Mouse (Mus musculus) T-cell, adult 66 days (primary cell): Measurements from ENCODE around the gene Gm15262. TPM values are rescaled to one million over a fixed set of nuclear protein-coding genes. Genes with fewer than 3 reads are reported as not detected.

Source experiments
- total RNA-seq, 2 experiments: library from RNA; stranded (reverse); gene quantifications; 3 replicates in 1 of 2; 4 replicates in 1 of 2; pipeline ENCODE4 v1.2.4; 2023

The Gm15262 gene
- not detected for total RNA-seq

DNA sequence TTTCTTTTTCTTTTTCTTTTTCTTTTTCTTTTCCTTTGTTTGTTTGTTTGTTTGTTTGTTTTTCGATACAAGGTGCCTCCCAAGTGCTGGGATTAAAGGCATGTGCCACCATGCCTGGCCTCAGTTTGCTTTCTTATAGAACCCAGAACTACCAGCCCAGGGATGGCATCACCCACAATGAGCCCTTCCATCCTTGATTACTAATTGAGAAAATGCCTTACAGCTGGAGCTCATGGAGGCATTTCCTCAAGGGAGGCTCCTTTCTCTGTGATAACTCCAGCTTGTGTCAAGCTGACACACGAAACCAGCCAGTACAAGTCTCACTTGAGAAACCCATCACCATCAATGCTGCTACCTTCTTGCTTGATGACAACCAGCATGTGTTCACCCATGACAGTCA lies at the start of gene Gm15262:
Gm15262 (plus strand) TSS at position 301 of the 400 bp plus-strand sequence.

Other genes starting within 250 kb of the Gm15262 start
- 1 to 10 TPM in 1 of 2 experiments, under 1 TPM in 1; 0.86 to 1.3 TPM for gene Scml2, start 170.3 kb upstream of the Gm15262 start, total RNA-seq